Mouse (Mus musculus): Measurements from ENCODE around the gene Zfp874a. TPM values are rescaled to one million over a fixed set of nuclear protein-coding genes. Genes with fewer than 3 reads are reported as not detected.
A peak's percentile ranks its signal among the peaks of the same experiment; 100 is the strongest.
"Not testable (repeated sequence)": the region's sequence is repeated elsewhere in the genome, so short reads cannot be mapped to it uniquely, and the experiment has no call there.

The Zfp874a gene
- 10 to 100 TPM; 16.5 to 20.0 TPM for total RNA-seq (2021)
- polyA plus RNA-seq (2012; rRNA removed) = 0.44 and 0.46 TPM in 2 replicates
- long read RNA-seq, transcript Zfp874a-202 (4 exons, 3,238 nt) = major isoform, 5 of 7 reads
- long read RNA-seq, partial matches to known transcripts = 0 of 7 reads
- long read RNA-seq, other reads (novel, unspliced or antisense) = 1 of 7 reads

- DNase-seq = peak; percentile 93
Observed at GRCm38 (mm10) chr13:67451172-67452020, at the start of gene Zfp874a. Gene Zfp874a, minus strand, starts transcription at chr13:67451624.

GRCm38 (mm10) chr13:67500908-67501307, 49.5 kb upstream of the Zfp874a start:
- no peak for DNase-seq

DNA sequence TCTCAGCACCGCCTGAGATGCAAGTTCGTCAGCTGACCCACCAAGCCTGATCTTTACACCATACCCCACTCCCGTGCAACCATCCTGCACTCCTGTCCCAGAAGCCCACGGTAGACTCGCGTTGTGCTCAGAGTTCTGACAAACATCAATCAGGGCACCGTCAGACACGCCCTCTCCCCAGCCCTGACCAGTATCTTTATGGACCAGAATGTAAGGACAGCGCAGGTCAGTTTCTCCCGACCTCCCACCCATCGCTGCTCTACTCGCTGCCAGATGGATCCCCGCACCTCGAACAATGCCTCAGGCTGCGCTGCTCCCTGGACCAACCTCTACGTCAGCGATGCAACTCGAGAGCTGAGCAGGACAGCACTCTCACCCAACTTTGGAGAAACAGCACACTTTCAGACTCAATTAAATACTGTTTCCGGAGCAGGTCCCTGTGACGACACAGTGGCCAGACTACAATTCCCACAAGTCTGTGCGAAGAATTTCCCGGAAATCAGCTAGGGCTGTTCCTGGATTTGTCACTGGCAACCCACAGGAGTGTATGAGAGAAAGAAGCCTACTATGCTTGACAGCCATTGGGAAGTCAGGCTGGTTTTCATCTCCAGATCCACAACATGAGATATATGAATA, 48.8 kb upstream of the Zfp874a start, which contains the start of gene Zfp58:
Gene Zfp58, minus strand, starts transcription at position 472 of the 636 bp plus-strand sequence.
- DNase-seq = peak; percentile 91

GRCm38 (mm10) chr13:67495631-67496030, 44.2 kb upstream of the Zfp874a start:
- no peak for DNase-seq

DNA sequence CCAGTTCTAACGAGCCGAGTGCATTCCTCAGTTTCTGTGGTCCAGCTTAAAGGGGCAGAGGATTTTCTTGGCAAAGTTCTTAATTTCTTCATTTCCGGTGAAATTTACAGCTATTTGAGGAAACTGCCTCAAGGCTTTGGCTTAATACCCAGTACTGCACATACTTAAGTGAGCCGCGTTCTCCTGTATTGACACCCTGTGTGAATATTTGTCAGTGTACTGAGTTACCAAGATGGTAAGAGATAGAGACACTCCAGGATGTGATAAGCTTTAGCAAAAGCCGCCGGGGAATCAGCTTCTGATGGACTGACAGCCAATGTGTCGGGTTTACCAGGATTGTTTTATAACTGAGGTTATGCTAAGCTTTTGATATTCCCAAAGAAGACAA, 33.0 kb upstream of the Zfp874a start:
- no peak for DNase-seq

GRCm38 (mm10) chr13:67483625-67484423, 32.4 kb upstream of the Zfp874a start, which contains the start of gene Zfp874b:
Gene Zfp874b, minus strand, starts transcription at chr13:67484258.
- DNase-seq = peak; percentile 91

DNA sequence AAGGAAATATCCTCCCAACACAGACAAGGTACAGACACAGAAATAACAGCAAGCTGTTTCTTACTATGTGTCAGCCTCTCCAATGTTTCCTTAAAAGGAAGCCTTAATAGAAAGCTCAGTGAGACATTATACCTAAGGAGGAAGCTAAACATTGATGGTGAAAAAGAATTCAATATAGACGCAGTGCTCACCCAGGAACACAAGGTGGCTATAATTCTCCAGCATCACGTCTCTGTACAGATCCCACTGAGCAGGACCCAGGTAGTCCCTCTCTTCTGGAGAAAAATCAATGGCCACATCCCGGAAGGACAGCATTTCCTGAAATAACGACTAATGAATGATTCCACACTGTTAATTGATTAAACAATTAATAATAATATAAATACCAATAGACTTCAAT, 30.1 kb upstream of the Zfp874a start:
- no peak for DNase-seq

GRCm38 (mm10) chr13:67469274-67469673, 17.9 kb upstream of the Zfp874a start:
- DNase-seq = no peak

DNA sequence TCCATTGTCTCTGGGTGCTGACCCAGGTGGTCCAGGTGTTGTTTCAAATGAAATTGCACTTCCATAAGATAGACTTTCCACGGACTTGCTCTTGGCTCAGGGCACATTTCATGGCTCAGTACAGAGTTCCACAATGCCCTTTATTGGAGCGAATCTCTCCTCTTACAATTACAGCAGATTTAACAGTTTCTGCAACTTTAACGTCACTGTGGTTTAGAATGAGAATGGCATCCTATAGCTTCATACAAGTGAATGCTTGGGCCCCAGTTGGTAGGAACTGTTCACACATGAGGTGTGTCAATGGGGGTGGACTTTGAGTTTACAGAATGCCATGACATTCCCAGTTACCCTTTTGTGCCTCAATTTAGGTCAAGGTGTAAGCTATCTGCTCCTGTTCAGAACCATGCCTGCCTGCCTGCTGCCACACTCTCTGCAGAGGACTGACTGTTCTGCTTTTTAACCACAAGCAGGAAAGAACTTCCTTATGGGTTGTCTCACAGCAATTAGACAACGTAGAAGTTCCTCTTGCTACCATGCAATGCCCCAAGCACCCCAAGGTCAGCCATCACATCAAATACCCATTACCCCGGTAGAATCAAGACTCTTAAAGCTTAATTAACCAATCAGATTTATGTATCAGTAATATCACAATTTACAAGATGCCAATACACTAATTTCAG, 12.2 kb upstream of the Zfp874a start:
- not testable (repeated sequence) for DNase-seq

- DNase-seq = no peak
Observed at GRCm38 (mm10) chr13:67452021-67452309, 541 bp upstream of the Zfp874a start.

DNA sequence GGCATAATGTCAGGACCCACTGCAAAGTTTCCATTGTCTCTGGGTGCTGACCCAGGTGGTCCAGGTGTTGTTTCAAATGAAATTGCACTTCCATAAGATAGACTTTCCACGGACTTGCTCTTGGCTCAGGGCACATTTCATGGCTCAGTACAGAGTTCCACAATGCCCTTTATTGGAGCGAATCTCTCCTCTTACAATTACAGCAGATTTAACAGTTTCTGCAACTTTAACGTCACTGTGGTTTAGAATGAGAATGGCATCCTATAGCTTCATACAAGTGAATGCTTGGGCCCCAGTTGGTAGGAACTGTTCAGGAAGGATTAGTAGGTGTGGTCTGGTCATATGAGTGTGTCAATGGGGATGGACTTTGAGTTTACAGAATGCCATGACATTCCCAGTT, 14.3 kb downstream of the Zfp874a start:
- not testable (repeated sequence) for DNase-seq

DNA sequence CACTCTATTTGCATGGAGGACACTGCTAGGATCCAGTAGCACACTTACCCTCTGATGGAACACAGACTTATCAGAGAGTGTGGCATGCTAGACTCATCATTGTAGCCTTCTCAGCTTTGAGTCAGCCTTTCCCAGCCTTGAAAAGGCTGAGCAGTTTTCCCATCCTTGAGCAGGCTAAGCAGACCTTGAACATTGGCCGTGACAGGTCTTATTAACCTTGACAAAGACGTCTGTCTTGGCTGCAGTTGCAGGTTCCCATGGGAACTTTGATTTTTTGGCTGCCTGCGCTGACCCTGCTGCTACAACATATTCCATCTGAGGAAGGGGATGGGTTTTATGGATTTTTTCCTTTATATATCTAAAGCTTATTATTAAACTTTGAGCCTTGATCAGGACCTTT, 23.3 kb downstream of the Zfp874a start:
- peak; percentile 85 for DNase-seq

- DNase-seq = not testable (repeated sequence)
Observed at GRCm38 (mm10) chr13:67425699-67426098, 25.7 kb downstream of the Zfp874a start.

DNA sequence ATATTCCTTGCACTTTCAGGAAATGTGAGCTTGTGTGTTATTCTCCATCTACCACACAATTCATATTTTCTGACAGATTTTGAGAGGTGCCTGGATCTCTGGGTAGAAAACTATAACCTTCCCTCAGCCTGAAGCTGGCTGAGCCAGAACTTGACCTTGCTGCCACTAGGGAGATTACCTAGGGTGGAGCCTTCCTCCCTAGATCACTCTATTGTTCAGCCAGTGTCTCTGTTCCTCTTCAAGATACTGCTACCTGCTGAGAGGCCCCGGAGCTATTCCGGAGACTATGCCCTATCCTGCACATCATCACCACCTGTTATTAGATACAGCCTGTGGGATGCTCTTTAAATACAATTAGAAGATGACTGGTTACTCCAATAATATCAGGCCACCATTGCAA, 28.9 kb downstream of the Zfp874a start:
- DNase-seq = not testable (repeated sequence)

DNA sequence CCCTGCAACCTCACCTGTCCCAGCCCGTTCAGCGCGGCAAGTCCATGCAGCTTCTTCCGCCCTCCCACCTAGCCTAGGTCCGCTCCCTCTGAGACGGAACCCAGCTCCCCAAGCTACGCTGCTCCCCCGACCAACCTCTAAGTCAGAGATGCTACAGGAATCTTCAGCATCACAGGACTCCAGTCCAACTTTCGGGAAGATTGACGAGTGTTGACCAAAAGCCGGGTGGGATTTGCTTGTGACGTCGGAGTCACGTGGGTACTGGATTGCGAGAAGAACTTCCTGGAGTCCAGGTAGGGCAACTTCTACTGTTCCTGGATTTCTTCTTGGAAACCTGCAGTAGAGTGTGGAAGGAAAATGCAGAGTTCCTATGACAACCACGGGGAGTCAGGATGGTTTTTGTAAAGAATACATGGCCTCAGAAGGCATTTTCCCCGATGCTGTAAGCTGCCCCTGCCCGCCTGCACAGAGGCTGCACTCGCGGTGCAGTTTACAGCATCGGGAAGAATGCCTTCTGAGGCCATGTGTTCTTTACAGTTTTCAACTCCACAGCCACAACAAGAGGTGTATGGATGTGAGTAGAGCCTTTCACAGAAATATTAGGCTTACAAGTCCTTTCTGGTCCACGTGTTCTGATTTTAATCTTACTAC, 30.1 kb downstream of the Zfp874a start, which contains the start of gene Zfp459:
Gene Zfp459, minus strand, starts transcription at position 212 of the 651 bp plus-strand sequence.
- peak; percentile 55 for DNase-seq

DNA sequence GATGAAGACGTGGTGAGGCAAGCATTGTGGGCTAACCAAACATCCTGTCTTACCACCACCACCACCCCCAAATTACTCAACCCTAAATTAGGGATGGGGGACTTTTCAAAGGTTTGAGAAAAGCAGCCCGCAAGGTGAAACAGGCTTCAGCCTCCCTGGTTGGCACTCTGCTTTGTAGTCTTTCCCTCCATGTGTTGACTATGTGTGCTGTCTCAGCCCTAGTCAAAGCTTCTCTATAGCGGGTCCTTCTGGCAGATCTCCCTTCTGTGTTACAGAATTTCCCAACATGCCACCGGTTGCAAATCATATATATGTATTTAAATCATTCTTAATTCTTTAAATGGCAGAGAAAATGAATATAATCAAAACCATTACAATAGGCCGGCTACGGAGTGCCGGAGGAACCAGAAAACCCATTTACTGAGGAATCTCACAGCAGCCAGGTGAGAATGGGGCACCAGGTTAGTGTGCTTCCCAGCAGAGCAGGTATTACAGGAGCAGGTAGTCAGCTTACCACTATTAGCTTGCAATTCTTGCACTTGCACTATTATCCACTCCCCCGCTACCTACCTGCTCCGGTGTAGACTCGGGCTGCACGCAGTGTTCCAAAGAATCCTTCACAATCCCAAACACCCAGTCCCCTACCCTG, 30.7 kb downstream of the Zfp874a start:
- no peak for DNase-seq

DNA sequence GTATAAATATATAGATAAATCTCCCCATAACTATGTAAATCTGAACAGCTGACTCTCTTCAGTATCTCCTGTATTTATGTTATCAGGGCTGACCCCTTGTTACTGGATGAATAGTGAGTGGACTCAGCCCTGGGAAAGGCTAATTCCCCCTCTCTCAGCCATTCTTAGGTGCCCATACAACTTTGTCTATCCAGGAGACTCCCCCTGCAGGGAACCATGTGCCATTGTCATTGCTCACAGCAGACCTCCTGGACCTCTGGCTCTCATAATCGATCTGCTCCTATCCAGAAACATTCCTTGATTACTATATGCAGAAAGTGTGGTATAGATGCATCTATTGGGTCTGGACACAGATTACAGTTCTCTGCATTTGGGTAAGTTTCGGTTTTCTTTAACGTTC, 34.6 kb downstream of the Zfp874a start:
- DNase-seq = no peak

DNA sequence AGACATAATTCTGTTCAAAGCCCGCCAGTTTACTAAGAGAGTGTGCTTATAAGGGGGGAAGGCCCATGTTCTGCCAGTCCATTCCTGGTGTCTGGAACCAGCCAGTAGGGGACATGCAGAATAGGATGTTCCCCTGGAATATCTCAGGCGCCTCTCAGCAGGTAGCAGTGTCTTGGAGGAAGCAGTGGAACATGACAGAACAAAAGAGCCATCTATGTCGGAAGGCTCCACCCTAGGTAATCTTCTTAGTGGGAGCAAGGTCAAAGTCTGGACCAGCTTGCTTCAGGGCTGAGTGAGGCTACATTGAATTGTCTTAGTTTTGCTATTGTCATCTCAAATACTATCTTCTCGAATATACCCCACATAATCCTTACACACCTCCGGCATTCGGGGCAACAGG, 35.7 kb downstream of the Zfp874a start:
- DNase-seq = no peak

DNA sequence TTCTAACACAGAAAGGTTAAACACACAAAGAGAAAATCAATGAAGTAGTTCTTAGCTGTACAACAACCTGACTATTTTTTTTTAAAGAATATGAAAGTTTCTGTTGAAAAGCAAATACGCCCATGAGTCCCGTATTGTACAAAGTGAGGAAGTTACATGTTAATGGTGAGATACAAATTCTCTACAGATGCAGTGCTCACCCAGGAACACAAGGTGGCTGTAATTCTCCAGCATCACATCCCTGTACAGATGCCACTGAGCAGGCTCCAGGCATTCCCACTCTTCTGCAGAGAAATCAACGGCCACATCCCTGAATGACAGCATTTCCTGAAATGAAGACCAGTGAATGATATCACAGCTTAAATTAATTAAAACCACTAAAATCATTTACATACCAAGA, 37.8 kb downstream of the Zfp874a start:
- DNase-seq = peak; percentile 12

- peak; percentile 81 for DNase-seq
Observed at GRCm38 (mm10) chr13:67399183-67399903, 52.1 kb downstream of the Zfp874a start, which contains the start of gene Zfp429. Gene Zfp429, minus strand, starts transcription at chr13:67399819.

All from adrenal gland, adult 2 months (tissue).